Mouse (Mus musculus) heart, embryonic 15.5 days (tissue): ENCODE results near the gene Slc22a8. TPM values are rescaled to one million over a fixed set of nuclear protein-coding genes. Genes with fewer than 3 reads are reported as not detected.

Source experiments
- ATAC-seq: fragments of 200-750 bp; cut with Nextera tagmentation; replicated peaks from 2 replicates; pipeline ENCODE4 v1.8.0; 2017; ENCODE audit warnings: low read depth, moderate TSS enrichment; ENCODE audit not compliant: insufficient number of reproducible peaks, insufficient read depth, low FRiP score
- H3K27ac ChIP-seq: fragments of 300-500 bp; sonication (generic); 2 replicates; pipeline ENCODE4 v1.5.1; 2015; ENCODE audit warnings: mild to moderate bottlenecking, inconsistent platforms
- H3K27me3 ChIP-seq: fragments of 300-500 bp; sonication (generic); 2 replicates; pipeline ENCODE4 v1.6.1; 2015; ENCODE audit warnings: inconsistent platforms
- H3K36me3 ChIP-seq: fragments of 300-500 bp; sonication (generic); 2 replicates; pipeline ENCODE4 v1.6.1; 2015; ENCODE audit warnings: mild to moderate bottlenecking, inconsistent platforms
- H3K4me1 ChIP-seq: fragments of 300-500 bp; sonication (generic); replicated peaks from 2 replicates; pipeline ENCODE4 v1.6.1; 2015; ENCODE audit warnings: inconsistent platforms
- H3K4me2 ChIP-seq: fragments of 300-500 bp; sonication (generic); 2 replicates; pipeline ENCODE4 v1.6.1; 2015; ENCODE audit warnings: inconsistent platforms, mild to moderate bottlenecking, moderate library complexity
- H3K4me3 ChIP-seq: fragments of 300-500 bp; sonication (generic); 2 replicates; pipeline ENCODE4 v1.5.1; 2015; ENCODE audit warnings: mild to moderate bottlenecking, inconsistent platforms
- H3K9ac ChIP-seq: fragments of 300-500 bp; sonication (generic); 2 replicates; pipeline ENCODE4 v1.6.1; 2015; ENCODE audit warnings: mild to moderate bottlenecking, inconsistent platforms
- H3K9me3 ChIP-seq: fragments of 300-500 bp; sonication (generic); replicated peaks from 2 replicates; pipeline ENCODE4 v1.6.1; 2016; ENCODE audit warnings: inconsistent platforms
- WGBS: fragments of 180-500 bp; shearing (Covaris S2); methylation state at CpG from one replicate; pipeline ENCODE4 v1.1.7; 2015; ENCODE audit warnings: mixed read lengths; 5-methylcytosine and 5-hydroxymethylcytosine counted together
- polyA plus RNA-seq: library from polyadenylated mRNA; unstranded; fragments of >200 nt; fragmentation: Nextera tagmentation; extraction: Ambion mirVana; gene quantifications from 2 replicates; pipeline ENCODE4 v1.2.1, GENCODE M21; 2015

Gene Slc22a8
- 0.08 and 0.10 TPM in 2 replicates for polyA plus RNA-seq

DNA sequence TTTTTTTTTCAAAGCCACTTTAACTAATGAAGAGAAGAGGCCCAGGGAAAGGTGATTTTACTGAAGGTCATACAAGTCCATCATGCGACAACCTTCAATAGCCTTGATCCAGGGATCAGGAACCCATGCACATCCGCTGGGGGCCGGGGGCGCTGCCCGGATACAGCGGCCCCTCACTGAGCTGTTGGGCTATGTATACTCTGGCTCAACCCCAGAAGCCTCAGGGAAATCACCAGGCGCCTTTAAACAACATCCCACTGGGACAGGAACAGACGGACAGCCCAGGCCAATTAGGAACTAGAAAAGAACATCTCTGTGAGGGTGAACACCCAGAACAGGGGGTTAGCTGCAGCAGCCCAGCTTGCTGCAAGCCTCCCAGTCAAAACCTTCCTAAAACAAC lies at the start of gene Slc22a8:
Gene Slc22a8 (plus strand): TSS at position 301 of the 400 bp plus-strand sequence.
- no peak within 1 kb of the TSS for H3K27ac ChIP-seq
- 65% methylated on average over 8 of the region's 8 CpGs for WGBS
- ATAC-seq: no peak

GRCm38 (mm10) chr19:8558897-8559296 lies 32.2 kb upstream of the Slc22a8 start:
- WGBS: 50% methylated on average over 2 of the region's 2 CpGs
- Histone ChIP-seq H3K9ac (no peak overlapping the region), H3K4me2 (no peak overlapping the region), H3K4me1 (no peaks in the 10 kb centered on the region), H3K36me3 (no peaks in the 10 kb centered on the region), H3K27ac (no peak overlapping the region), H3K27me3 (no peaks in the 10 kb centered on the region), H3K9me3 (no peaks in the 10 kb centered on the region), H3K4me3 (no peak overlapping the region)
- no peak for ATAC-seq

More for the DNA sequence above, at the start of gene Slc22a8:
- H3K4me1 ChIP-seq: peaks cover 8% of the 10 kb centered on the region
- no peaks in the 10 kb centered on the region for H3K36me3 ChIP-seq
- no peak within 1 kb of the TSS for H3K4me3 ChIP-seq
- no peaks in the 10 kb centered on the region for H3K27me3 ChIP-seq
- no peaks in the 10 kb centered on the region for H3K9me3 ChIP-seq
- H3K9ac ChIP-seq: no peak within 1 kb of the TSS
- H3K4me2 ChIP-seq: no peak within 1 kb of the TSS

- WGBS: 32% methylated on average over 2 of the region's 2 CpGs
- Histone ChIP-seq H3K27me3 (no peaks in the 10 kb centered on the region), H3K4me2 (no peak overlapping the region), H3K4me3 (no peak overlapping the region), H3K9me3 (no peaks in the 10 kb centered on the region), H3K9ac (no peak overlapping the region), H3K27ac (no peak overlapping the region), H3K36me3 (no peaks in the 10 kb centered on the region), H3K4me1 (peaks cover 7% of the 10 kb centered on the region)
- no peak for ATAC-seq
These were observed 27.0 kb upstream of the Slc22a8 start for GRCm38 (mm10) chr19:8564021-8564420.

DNA sequence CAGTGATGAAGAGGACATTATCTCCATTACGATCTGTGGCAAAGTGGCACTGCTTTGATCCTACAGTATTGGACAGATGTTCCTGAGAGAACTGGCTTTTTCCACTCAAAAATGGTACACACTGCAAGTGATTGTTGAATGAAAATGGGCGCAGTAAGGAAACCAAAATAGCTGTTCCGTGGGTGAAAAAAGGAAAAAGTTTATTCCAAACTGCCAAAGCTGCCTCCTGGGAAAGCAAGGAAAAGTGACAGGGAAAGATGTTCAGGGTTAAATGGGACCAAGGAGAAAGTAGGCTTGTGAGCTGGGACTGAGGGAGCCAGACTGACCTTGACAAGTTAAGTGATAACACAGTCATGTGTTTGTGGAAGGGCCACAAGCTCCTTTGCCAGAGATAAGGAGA lies 26.6 kb upstream of the Slc22a8 start:
- no peak for ATAC-seq
- 63% methylated on average over 3 of the region's 3 CpGs for WGBS
- no peak overlapping the region for H3K4me2 ChIP-seq

DNA sequence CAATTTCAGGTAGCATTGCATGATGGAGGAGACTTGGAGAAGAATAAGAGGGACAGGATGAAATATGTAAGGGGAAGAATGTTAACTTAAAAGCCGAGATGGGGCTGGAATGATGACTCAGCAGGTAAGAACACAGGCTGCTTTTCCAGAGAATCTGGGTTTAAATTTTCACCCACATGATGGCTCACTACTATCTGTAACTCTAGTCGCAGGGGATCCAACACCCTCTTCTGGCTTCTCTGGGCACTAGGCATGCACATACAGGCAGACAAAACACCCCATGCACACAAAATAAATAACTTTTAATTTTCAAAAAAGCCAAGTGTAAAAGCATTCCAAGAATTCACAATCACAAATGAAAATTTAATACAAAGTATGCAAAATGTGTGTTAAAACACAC lies 25.8 kb upstream of the Slc22a8 start:
- WGBS: 39% methylated on average over 2 of the region's 2 CpGs
- H3K4me2 ChIP-seq: no peak overlapping the region
- H3K9me3 ChIP-seq: no peaks in the 10 kb centered on the region
- H3K36me3 ChIP-seq: no peaks in the 10 kb centered on the region
- no peak overlapping the region for H3K4me3 ChIP-seq
- no peak overlapping the region for H3K27ac ChIP-seq
- no peak overlapping the region for H3K9ac ChIP-seq
- no peak for ATAC-seq
- no peaks in the 10 kb centered on the region for H3K27me3 ChIP-seq
- H3K4me1 ChIP-seq: peaks cover 12% of the 10 kb centered on the region

More for the DNA sequence above, 26.6 kb upstream of the Slc22a8 start:
- peaks cover 10% of the 10 kb centered on the region for H3K4me1 ChIP-seq
- no peaks in the 10 kb centered on the region for H3K9me3 ChIP-seq
- no peak overlapping the region for H3K4me3 ChIP-seq
- H3K27ac ChIP-seq: no peak overlapping the region
- H3K9ac ChIP-seq: no peak overlapping the region
- H3K36me3 ChIP-seq: no peaks in the 10 kb centered on the region
- no peaks in the 10 kb centered on the region for H3K27me3 ChIP-seq

DNA sequence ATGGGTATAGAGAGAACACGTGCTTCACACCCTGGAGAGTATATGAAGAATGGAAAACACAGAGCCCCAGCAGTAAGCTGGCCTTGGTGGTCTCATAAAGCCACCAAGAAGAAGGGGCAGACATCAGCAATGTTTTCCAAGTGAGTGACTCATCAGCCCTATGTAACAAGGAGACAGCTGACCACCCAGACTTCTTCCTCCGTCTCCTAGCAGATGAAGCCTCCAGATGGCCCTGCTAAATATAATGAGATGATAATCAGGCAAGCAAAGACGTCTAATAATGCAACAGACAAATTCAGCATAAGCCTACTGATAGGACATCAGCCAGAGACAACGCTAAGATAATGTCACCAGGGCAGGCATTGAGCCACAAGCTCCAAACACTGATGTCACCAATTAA lies 25.1 kb upstream of the Slc22a8 start:
- H3K4me1 ChIP-seq: peaks cover 12% of the 10 kb centered on the region
- H3K36me3 ChIP-seq: no peaks in the 10 kb centered on the region
- WGBS: 38% methylated on average over 4 of the region's 4 CpGs
- no peak overlapping the region for H3K9ac ChIP-seq
- ATAC-seq: no peak
- H3K4me3 ChIP-seq: no peak overlapping the region
- H3K9me3 ChIP-seq: no peaks in the 10 kb centered on the region
- H3K4me2 ChIP-seq: no peak overlapping the region
- no peak overlapping the region for H3K27ac ChIP-seq
- H3K27me3 ChIP-seq: no peaks in the 10 kb centered on the region

DNA sequence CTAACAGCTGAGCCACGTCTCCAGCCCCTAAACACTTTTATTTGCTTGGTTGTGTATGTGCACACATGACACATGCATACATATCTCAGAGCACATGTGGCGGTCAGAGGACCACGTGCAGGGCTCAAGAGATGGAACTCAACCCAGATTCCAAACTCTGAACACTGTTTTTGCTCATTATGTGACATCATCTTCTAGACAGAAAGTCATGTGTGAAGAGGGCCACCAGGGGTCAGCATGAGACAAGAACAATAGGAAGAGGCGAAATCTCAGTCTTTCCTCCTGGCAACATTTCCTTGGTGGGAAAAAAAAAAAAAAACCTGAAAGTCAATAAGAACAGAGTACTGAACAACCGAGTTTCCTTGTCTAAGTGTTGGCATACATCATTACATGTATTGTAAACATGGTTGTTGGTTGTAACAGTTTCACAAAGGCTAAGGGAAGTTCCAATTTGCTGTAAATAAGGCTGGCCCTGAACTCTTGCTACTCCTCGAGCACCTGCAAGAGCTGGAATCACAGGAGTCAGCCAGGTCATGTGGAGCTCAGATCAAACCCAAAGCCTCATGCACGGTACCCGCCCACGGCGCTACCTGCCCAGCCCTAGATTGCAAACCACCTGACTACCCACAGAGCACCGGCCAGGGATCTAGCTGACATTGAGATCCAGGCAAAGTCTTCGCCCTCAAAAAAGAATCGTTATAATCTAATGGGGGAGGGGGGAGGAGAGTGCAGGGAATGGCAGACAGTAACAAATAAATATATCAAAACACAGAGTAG lies 23.8 kb upstream of the Slc22a8 start:
- ATAC-seq: 0 out of 2 replicates have a peak, but pooled peaks have one; percentile 17

DNA sequence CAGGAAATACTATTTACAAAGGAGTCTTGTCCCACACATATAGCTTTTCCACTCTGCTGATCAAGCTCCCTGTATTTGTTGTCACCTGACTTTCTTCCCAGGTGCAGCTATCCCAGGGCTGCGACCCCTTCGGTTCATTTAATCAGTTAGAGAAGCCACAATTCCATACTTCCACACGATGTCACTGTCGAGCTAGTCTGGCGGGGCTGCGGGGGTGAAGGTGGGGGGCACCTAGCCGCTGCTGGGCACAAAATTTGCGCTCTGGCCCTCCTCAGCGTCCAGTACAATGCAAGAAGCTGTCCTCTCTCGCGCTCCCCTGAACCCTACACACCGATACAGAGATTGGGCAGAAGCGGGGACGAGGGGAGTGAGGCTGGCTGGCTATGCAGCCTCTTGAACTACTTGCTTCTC lies 21.6 kb upstream of the Slc22a8 start:
- H3K9me3 ChIP-seq: no peaks in the 10 kb centered on the region
- H3K4me1 ChIP-seq: peaks cover 15% of the 10 kb centered on the region
- peak overlapping the region; percentile 68 for H3K4me2 ChIP-seq
- no peak for ATAC-seq
- H3K36me3 ChIP-seq: no peaks in the 10 kb centered on the region
- no peaks in the 10 kb centered on the region for H3K27me3 ChIP-seq
- no peak overlapping the region for H3K27ac ChIP-seq
- H3K4me3 ChIP-seq: peak overlapping the region; percentile 40
- peak overlapping the region; percentile 41; the same call in 1 of the 2 replicates for H3K9ac ChIP-seq
- 7% methylated on average over 14 of the region's 14 CpGs for WGBS

More for the DNA sequence above, 23.8 kb upstream of the Slc22a8 start:
- no peaks in the 10 kb centered on the region for H3K9me3 ChIP-seq
- no peaks in the 10 kb centered on the region for H3K36me3 ChIP-seq
- no peak overlapping the region for H3K9ac ChIP-seq
- H3K4me3 ChIP-seq: no peak overlapping the region
- H3K4me1 ChIP-seq: peaks cover 14% of the 10 kb centered on the region
- no peak overlapping the region for H3K27ac ChIP-seq
- WGBS: 42% methylated on average over 13 of the region's 13 CpGs
- no peak overlapping the region for H3K4me2 ChIP-seq
- H3K27me3 ChIP-seq: no peaks in the 10 kb centered on the region

GRCm38 (mm10) chr19:8570341-8571040 lies 20.6 kb upstream of the Slc22a8 start:
- Histone ChIP-seq H3K27me3 (no peaks in the 10 kb centered on the region), H3K27ac (no peak overlapping the region), H3K9ac (no peak overlapping the region), H3K9me3 (no peaks in the 10 kb centered on the region), H3K4me2 (no peak overlapping the region), H3K4me3 (no peak overlapping the region), H3K4me1 (peaks cover 11% of the 10 kb centered on the region; the same call in 1 of the 2 replicates), H3K36me3 (no peaks in the 10 kb centered on the region)
- no peak for ATAC-seq
- 69% methylated on average over 2 of the region's 2 CpGs for whole genome bisulfite sequencing

GRCm38 (mm10) chr19:8571746-8572145 lies 19.3 kb upstream of the Slc22a8 start:
- Histone ChIP-seq H3K4me1 (peaks cover 11% of the 10 kb centered on the region; the same call in 1 of the 2 replicates), H3K27ac (no peak overlapping the region), H3K4me2 (no peak overlapping the region), H3K9me3 (no peaks in the 10 kb centered on the region), H3K9ac (no peak overlapping the region), H3K4me3 (no peak overlapping the region), H3K36me3 (no peaks in the 10 kb centered on the region), H3K27me3 (no peaks in the 10 kb centered on the region)
- WGBS: 42% methylated on average over 7 of the region's 7 CpGs
- no peak for ATAC-seq

GRCm38 (mm10) chr19:8572485-8572884 lies 18.6 kb upstream of the Slc22a8 start:
- 17% methylated on average over 3 of the region's 3 CpGs for WGBS
- no peak for ATAC-seq
- Histone ChIP-seq H3K9me3 (no peaks in the 10 kb centered on the region), H3K27ac (no peak overlapping the region), H3K4me1 (peaks cover 11% of the 10 kb centered on the region; the same call in 1 of the 2 replicates), H3K4me2 (no peak overlapping the region), H3K9ac (no peak overlapping the region), H3K27me3 (no peaks in the 10 kb centered on the region), H3K4me3 (no peak overlapping the region), H3K36me3 (no peaks in the 10 kb centered on the region)
